Mouse (Mus musculus) liver, postnatal 0 days (tissue): ENCODE data around the gene Mef2c.

ENCODE experiments used
- CTCF ChIP-seq: sonication (generic); IDR thresholded peaks from 2 replicates; pipeline ENCODE4 v1.5.1; 2016; ENCODE audit warnings: antibody characterized with exemption, low read depth
- EP300 ChIP-seq: IDR thresholded peaks from 2 replicates; pipeline ENCODE4 v1.6.1; 2016; ENCODE audit warnings: antibody characterized with exemption, low read depth, mild to moderate bottlenecking

- TF ChIP-seq EP300 (no peak), CTCF (no peak)
These were observed 19.6 kb downstream of the Mef2c start for GRCm38 (mm10) chr13:83523232-83523969.
